ENCODE assay signal across 19 mouse cellular contexts in the genomic region with DNA sequence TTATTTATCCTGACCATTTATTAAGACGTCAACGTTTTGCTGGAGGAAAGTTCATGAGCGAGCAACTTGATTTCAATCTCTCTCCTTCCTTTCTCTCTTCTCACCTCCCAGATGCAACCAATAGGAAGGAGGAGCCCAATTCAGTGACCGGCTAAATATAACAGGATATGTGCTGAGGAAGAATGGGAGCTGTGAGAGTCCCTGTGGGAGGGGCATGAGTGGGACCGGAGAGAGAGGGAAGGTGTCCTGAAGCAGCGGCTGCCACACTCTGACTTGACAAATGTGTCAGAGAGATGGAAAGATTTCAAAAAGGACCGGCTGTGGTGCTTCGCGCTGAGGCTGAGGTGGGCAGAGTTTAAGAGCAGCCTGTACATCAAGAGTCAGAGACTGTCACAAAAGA. TPM values are rescaled to one million over a fixed set of nuclear protein-coding genes. Genes with fewer than 3 reads are reported as not detected.
DNase-seq lines count a peak whose midpoint lies in the region; ATAC-seq and TF ChIP-seq lines count a peak whose summit lies in the region.
"Had no signal": no experiment of that assay in that cellular context is flagged by ENCODE, and none has a peak within 500 bp of the region (broad histone marks: within the 10 kb centered on the region; RNA-seq: fewer than 3 reads in every experiment).

No protein-coding gene starts in this region.

- TF ChIP-seq POLR2A in thymus, adult 2 months (IDR thresholded peaks at IDR 0.05; ENCODE audit: control insufficient read depth, extremely low read depth, insufficient read depth, low read length, poor library complexity) = no peak

- H3K36me3 ChIP-seq in thymus, adult 2 months (ENCODE audit: control insufficient read depth, insufficient read depth, low read length) = no peaks in the 10 kb centered on the region
- H3K36me3 ChIP-seq: embryonic facial prominence, embryonic 15.5 days; heart, embryonic 10.5 days; limb, embryonic 12.5 days; liver, embryonic 15.5 days; neural tube, embryonic 13.5 days had no signal

- DNase-seq in left cerebral cortex, adult 18-20 months (ENCODE audit: low spot score in 2 of 2) = peak; percentile 44 to 55
- DNase-seq in left cerebral cortex, adult 11 months (ENCODE audit: low spot score) = no peak
- no peak for DNase-seq in thymus, adult 2 months
- no peak for DNase-seq in thymus, postnatal 14 days
- no peak for DNase-seq in adrenal gland, postnatal 4 days (ENCODE audit: low spot score in 2 of 2)
- DNase-seq: cerebellum, adult 2 months; heart, postnatal 4 days; kidney, adult 8-10 months; layer of hippocampus, postnatal 36 days had no signal

- no peak overlapping the region for H3K4me3 ChIP-seq in thymus, adult 2 months (ENCODE audit: control insufficient read depth, insufficient read depth, low read length)
- H3K4me3 ChIP-seq in brown adipose tissue, adult 24 weeks (ENCODE audit: insufficient read depth, low read depth, low read length) = no peak overlapping the region
- H3K4me3 ChIP-seq: embryonic facial prominence, embryonic 15.5 days; forebrain, embryonic 13.5 days; heart, embryonic 10.5 days; limb, embryonic 12.5 days; liver, embryonic 15.5 days; neural tube, embryonic 13.5 days had no signal

- WGBS in thymus, adult 2 months = 29% methylated on average over 9 of the region's 9 CpGs

- TF ChIP-seq CTCF in thymus, adult 2 months (IDR thresholded peaks at IDR 0.05; ENCODE audit: borderline replicate concordance, control insufficient read depth, extremely low read depth, insufficient read depth, low read length, poor library complexity) = no peak

- H3K27me3 ChIP-seq in thymus, adult 2 months (ENCODE audit: control insufficient read depth, insufficient read depth, low read length) = no peaks in the 10 kb centered on the region
- H3K27me3 ChIP-seq: embryonic facial prominence, embryonic 15.5 days; forebrain, embryonic 13.5 days; neural tube, embryonic 13.5 days had no signal

- H3K27ac ChIP-seq in thymus, adult 2 months (ENCODE audit: control insufficient read depth, insufficient read depth, low read length) = peak overlapping the region; percentile 80
- H3K27ac ChIP-seq in brown adipose tissue, adult 24 weeks (replicated peaks; ENCODE audit: low read depth, low read length) = peak overlapping the region; percentile 64
- H3K27ac ChIP-seq: embryonic facial prominence, embryonic 15.5 days; forebrain, embryonic 13.5 days; heart, embryonic 10.5 days; hindbrain, postnatal 0 days; limb, embryonic 12.5 days; neural tube, embryonic 13.5 days had no signal

- peaks cover 68% of the 10 kb centered on the region for H3K4me1 ChIP-seq in thymus, adult 2 months (replicated peaks; ENCODE audit: control insufficient read depth, insufficient read depth, low read length)
- no peaks in the 10 kb centered on the region for H3K4me1 ChIP-seq in brown adipose tissue, adult 24 weeks (ENCODE audit: control insufficient read depth, insufficient read depth, insufficient read length, low read length)
- H3K4me1 ChIP-seq: forebrain, embryonic 13.5 days had no signal

- no peak for ATAC-seq in erythroid progenitor cell, adult 5-6 weeks (replicated peaks; ENCODE audit: low FRiP score, poor library complexity, severe bottlenecking)
- ATAC-seq: forebrain, embryonic 13.5 days; hindbrain, postnatal 0 days had no signal

RNA-seq across cellular contexts. Expression of gene Arhgap25, which starts 2.6 kb away (rescaled TPM):
- 10 to 100 TPM in 1 of 2 experiments, 1 to 10 TPM in 1; 8.1 to 10.8 TPM for total RNA-seq in left cerebral cortex, adult 18-20 months (2021)
- 17.2 TPM in 2 replicates for polyA plus RNA-seq in thymus, adult 2 months (2012; rRNA removed)
- polyA plus RNA-seq in brown adipose tissue, adult 24 weeks (2012; ENCODE audit: insufficient read depth, insufficient read length, missing spikeins) = 1.5 and 2.3 TPM in 2 replicates
- total RNA-seq in adrenal gland, postnatal 4 days (2021) = 1 to 10 TPM; 5.8 to 6.1 TPM
- total RNA-seq in erythroid progenitor cell, adult 5-6 weeks (2015; ENCODE audit: low replicate concordance) = 3.2 and 7.1 TPM in 2 replicates
- total RNA-seq in erythroid progenitor cell, adult 5-6 weeks (2017; ENCODE audit: low replicate concordance) = 8.6 and 11.2 TPM in 2 replicates

RNA-seq across cellular contexts. Expression of gene Prokr1, which starts 54.9 kb away (rescaled TPM):
- under 1 TPM; 0.14 to 0.46 TPM for total RNA-seq in left cerebral cortex, adult 18-20 months (2021)
- 0.20 and 0.26 TPM in 2 replicates for polyA plus RNA-seq in thymus, adult 2 months (2012; rRNA removed)
- polyA plus RNA-seq in brown adipose tissue, adult 24 weeks (2012; ENCODE audit: insufficient read depth, insufficient read length, missing spikeins) = 0.24 TPM in 1 of 2 replicates, not detected in the other
- 1 to 10 TPM; 1.7 to 1.9 TPM for total RNA-seq in adrenal gland, postnatal 4 days (2021)
- 6.5 and 8.4 TPM in 2 replicates for total RNA-seq in erythroid progenitor cell, adult 5-6 weeks (2015; ENCODE audit: low replicate concordance)
- 5.4 and 6.2 TPM in 2 replicates for total RNA-seq in erythroid progenitor cell, adult 5-6 weeks (2017; ENCODE audit: low replicate concordance)
- polyA plus RNA-seq: activated CD4-positive, CD25-positive, alpha-beta regulatory T cell, adult 4 months had no signal

Comparison
In these comparisons a context has a peak if more than half of its experiments do, and no peak if none do; other contexts are left out.
1. DNase-seq: peak in left cerebral cortex, adult 18-20 months (2 of 2); none in left cerebral cortex, adult 11 months (single experiment), thymus, adult 2 months (single experiment), thymus, postnatal 14 days (single experiment) and adrenal gland, postnatal 4 days (0 of 2).